Mouse (Mus musculus) cortical plate, adult 2 months (tissue): ENCODE data around the gene Dido1.

Source experiments
- CTCF ChIP-seq: fragments of 200-500 bp; IDR thresholded peaks from 2 replicates; pipeline ENCODE4 v1.5.1; 2011; ENCODE audit warnings: mild to moderate bottlenecking, control low read depth, low read length; ENCODE audit not compliant: insufficient read depth; ENCODE audit errors: extremely low read depth
- POLR2A ChIP-seq: fragments of 200-500 bp; IDR thresholded peaks from 2 replicates; pipeline ENCODE4 v1.6.1; 2011; ENCODE audit warnings: mild to moderate bottlenecking, low read length, control low read depth; ENCODE audit not compliant: insufficient read depth; ENCODE audit errors: extremely low read depth

DNA sequence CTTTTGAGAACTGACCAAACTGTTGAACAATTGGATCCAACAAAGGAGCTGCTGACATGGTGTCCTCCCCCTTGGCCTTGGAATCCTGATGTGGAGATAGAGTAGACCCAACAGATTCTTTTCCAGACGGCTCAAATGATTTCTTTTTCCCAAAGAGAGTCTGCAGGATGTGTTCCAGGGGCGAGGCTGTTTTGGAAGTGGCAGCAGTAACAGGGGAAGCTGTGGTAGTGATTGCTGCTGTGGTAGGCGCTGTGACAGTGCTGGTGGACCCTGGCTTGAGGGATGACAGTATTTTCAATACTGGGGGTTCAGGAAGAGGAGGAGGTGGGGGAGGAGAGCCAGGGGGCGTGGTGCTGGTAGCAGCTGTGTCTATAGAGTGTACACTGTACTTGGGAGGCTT is 47.8 kb downstream of the Dido1 start:
- TF ChIP-seq CTCF: no peak
- no peak for TF ChIP-seq POLR2A
